Mouse (Mus musculus) hematopoietic stem cell, adult 5-6 weeks (primary cell): ENCODE data around the gene Plxnb2. TPM values are rescaled to one million over a fixed set of nuclear protein-coding genes. Genes with fewer than 3 reads are reported as not detected.

ENCODE experiments used
- ATAC-seq, 2 experiments: fragments of 125-278 bp in 1 of 2; replicated peaks in 1 of 2; 2 replicates each; pipeline ENCODE4 v1.8.0; 2016 to 2017; ENCODE audit warnings: inconsistent platforms in 2 of 2, mild to moderate bottlenecking in 2 of 2, moderate number of reproducible peaks in 2 of 2, low read depth in 1 of 2, moderate TSS enrichment in 1 of 2; ENCODE audit not compliant: low FRiP score in 2 of 2, poor library complexity in 2 of 2, severe bottlenecking in 2 of 2, insufficient read depth in 1 of 2, low TSS enrichment in 1 of 2
- total RNA-seq: library from RNA; stranded (forward); fragments of 172-1452, 232-1000 nt; gene quantifications from 2 replicates; pipeline ENCODE4 v1.2.3, GENCODE M21; 2017

Plxnb2 gene
- total RNA-seq, 1 experiment from 2014 or later = 13.9 TPM

DNA sequence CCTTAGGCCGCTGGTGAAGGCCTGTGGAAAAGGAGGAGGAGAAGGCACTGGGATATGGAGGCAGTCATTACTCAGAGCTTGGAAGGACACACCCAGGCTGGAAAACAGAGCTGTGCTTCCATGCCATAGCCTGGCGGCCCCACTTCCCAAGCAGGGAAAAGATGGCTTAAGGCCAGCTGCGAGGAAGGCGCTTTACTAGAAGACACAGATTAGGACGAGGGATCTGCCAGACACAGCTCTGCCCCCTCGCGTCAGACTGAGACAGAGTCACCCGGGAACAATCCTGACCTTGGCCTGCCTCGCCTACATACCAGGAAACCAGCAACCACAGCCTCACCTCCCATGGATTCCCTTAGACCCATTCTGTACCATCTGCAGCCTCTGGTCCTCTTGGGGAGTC is 70.4 kb downstream of the Plxnb2 start:
- no peak for ATAC-seq

DNA sequence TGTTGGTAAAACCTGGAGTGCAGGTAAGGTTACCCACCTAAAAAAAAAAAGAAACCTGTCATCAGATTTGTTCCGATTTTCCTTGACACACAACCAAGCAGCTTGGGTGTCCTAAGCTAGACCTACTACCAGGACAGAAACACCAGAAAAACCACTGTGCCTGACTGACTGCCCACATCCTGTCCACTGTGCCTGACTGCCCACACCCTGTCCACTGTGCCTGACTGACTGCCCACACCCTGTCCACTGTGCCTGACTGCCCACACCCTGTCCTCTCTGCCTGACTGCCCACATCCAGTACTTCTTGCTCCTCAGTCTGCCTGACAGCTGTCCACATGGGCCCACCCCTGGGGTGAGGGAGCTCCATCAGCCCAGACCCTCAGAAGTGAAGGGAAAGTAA is 73.6 kb downstream of the Plxnb2 start:
- ATAC-seq = no peak

DNA sequence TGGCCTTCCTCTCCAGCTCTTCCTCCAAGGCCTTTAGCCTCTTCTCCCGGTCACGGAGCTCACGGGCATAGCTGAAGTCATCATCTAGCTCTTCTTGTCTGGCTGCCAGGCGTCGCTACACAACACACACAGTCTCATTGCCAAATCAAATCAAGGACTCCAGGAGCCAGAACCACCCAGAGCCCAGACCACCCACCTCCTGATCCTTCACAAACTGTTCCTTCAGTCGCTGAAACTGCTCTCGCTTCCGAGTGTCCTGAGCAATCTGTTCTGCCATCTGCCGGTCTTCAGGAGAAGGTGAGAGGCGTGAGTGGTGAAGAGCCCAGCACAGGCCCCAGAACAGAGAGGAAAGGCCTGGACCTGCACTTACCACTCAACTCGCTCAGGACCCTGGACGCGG is 74.5 kb downstream of the Plxnb2 start:
- no peak for ATAC-seq

Other genes with a start within 250 kb of the Plxnb2 start
- gene Ttll8, start 226.4 kb downstream of the Plxnb2 start, total RNA-seq = not detected in 2 replicates
- not detected in 2 replicates for gene Mlc1, start 201.8 kb downstream of the Plxnb2 start, total RNA-seq
- not detected in 2 replicates for gene Mov10l1, start 197.9 kb downstream of the Plxnb2 start, total RNA-seq
- gene Panx2, start 121.1 kb downstream of the Plxnb2 start, total RNA-seq = 0.56 TPM in 1 of 2 replicates, not detected in the other
- 22.6 and 33.2 TPM in 2 replicates for gene Trabd, start 105.7 kb downstream of the Plxnb2 start, total RNA-seq
- 18.0 and 20.2 TPM in 2 replicates for gene Selenoo, start 91.7 kb downstream of the Plxnb2 start, total RNA-seq
- gene Tubgcp6, start 57.7 kb downstream of the Plxnb2 start, total RNA-seq = 18.2 and 24.1 TPM in 2 replicates
- gene Hdac10, start 52.1 kb downstream of the Plxnb2 start, total RNA-seq = 17.0 and 22.7 TPM in 2 replicates
- 5.7 and 8.7 TPM in 2 replicates for gene Mapk12, start 40.1 kb downstream of the Plxnb2 start, total RNA-seq
- 1.6 and 2.4 TPM in 2 replicates for gene Mapk11, start 31.2 kb downstream of the Plxnb2 start, total RNA-seq
- gene Dennd6b, start 15.7 kb upstream of the Plxnb2 start, total RNA-seq = 3.9 and 4.8 TPM in 2 replicates
- 29.1 and 53.6 TPM in 2 replicates for gene Ppp6r2, start 30.8 kb upstream of the Plxnb2 start, total RNA-seq
- gene Sbf1, start 134.5 kb upstream of the Plxnb2 start, total RNA-seq = 69.9 and 76.7 TPM in 2 replicates
- not detected in 2 replicates for gene Adm2, start 141.9 kb upstream of the Plxnb2 start, total RNA-seq
- gene Miox, start 153.6 kb upstream of the Plxnb2 start, total RNA-seq = not detected in 2 replicates
- gene Lmf2, start 174.9 kb upstream of the Plxnb2 start, total RNA-seq = 15.7 and 17.2 TPM in 2 replicates
- 102 and 104 TPM in 2 replicates for gene Ncaph2, start 174.9 kb upstream of the Plxnb2 start, total RNA-seq
- gene Sco2, start 193.1 kb upstream of the Plxnb2 start, total RNA-seq = 19.7 and 26.6 TPM in 2 replicates
- gene Tymp, start 196.3 kb upstream of the Plxnb2 start, total RNA-seq = not detected in 2 replicates
- gene Odf3b, start 198.5 kb upstream of the Plxnb2 start, total RNA-seq = 11.7 and 21.6 TPM in 2 replicates
- 0.10 and 0.38 TPM in 2 replicates for gene Klhdc7b, start 204.1 kb upstream of the Plxnb2 start, total RNA-seq
- not detected in 2 replicates for gene Syce3, start 229.7 kb upstream of the Plxnb2 start, total RNA-seq
- gene Cpt1b, start 245.1 kb upstream of the Plxnb2 start, total RNA-seq = 1.3 TPM in 1 of 2 replicates, not detected in the other
- 4.9 and 13.3 TPM in 2 replicates for gene C730034F03Rik, start 248.8 kb upstream of the Plxnb2 start, total RNA-seq
- not detected in 2 replicates for gene Gm44502, start 248.9 kb upstream of the Plxnb2 start, total RNA-seq
- 29.7 and 32.6 TPM in 2 replicates for gene Chkb, start 249.1 kb upstream of the Plxnb2 start, total RNA-seq